Mouse (Mus musculus): ENCODE measurements around the gene Lenep.
"Not testable (repeated sequence)": the region's sequence is repeated elsewhere in the genome, so short reads cannot be mapped to it uniquely, and the experiment has no call there.

The Lenep gene

DNA sequence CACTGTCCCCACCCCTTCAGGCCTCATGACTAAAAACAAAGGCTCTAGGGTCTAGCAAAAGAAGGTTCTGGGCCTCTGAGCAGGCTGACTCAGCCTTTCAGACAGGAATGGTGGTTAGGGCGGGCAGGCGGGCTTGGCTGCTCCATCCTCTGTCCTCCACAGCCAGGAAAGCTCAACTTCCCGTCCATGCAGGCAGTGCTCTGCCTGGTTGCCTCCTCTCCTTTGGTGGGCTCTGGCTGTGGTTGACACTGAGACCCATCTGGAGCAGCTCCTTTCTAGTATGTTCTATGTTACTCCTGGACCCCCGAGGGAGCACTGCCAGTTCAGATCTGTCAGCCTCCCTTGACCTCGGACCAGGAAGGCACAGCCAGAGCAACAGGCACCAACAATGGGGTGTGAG lies at the start of gene Lenep:
Gene Lenep, minus strand, starts transcription at position 101 of the 400 bp plus-strand sequence.
- DNase-seq (ENCODE audit: low read depth) = no peak

DNA sequence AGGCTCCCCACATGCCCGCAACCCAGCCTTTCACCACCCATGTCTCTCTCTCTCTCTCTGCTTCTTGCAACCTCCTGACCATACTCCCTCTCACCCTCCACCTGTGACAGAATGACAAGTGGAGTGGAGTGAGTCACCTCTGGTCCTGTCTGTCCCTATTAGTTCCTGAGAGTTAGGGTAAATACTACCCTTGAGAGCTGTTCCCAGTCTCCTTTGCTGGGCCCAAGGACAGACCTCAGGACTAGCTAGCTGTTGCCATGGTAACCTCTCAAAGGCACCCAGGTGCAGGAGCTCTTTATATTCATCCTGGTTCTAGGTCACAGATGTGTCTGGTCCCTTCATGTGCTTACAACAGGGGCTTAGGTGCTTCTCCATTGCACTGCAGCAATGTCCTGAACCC lies 49.3 kb upstream of the Lenep start:
- DNase-seq (ENCODE audit: low read depth) = no peak

DNA sequence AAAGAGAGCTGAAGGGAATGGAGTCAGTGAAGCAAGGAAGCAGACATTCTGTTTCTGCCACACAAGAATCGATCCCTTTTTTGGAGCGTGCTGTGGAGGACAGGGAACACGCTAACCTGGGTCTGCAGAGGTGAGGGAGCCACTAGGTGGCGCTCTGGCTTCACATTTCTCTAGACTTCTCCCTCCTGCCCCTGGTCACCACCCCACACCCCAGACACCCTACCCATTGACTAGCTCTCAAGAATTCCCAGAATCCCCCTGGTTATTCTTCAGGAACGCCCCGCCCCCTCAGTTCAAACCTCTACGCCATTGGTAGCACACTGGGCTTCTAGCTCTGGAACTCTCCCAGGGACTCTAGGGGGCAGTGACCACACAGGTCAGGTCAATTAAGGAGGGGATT lies 46.9 kb upstream of the Lenep start:
- DNase-seq (ENCODE audit: low read depth) = peak; percentile 86

DNA sequence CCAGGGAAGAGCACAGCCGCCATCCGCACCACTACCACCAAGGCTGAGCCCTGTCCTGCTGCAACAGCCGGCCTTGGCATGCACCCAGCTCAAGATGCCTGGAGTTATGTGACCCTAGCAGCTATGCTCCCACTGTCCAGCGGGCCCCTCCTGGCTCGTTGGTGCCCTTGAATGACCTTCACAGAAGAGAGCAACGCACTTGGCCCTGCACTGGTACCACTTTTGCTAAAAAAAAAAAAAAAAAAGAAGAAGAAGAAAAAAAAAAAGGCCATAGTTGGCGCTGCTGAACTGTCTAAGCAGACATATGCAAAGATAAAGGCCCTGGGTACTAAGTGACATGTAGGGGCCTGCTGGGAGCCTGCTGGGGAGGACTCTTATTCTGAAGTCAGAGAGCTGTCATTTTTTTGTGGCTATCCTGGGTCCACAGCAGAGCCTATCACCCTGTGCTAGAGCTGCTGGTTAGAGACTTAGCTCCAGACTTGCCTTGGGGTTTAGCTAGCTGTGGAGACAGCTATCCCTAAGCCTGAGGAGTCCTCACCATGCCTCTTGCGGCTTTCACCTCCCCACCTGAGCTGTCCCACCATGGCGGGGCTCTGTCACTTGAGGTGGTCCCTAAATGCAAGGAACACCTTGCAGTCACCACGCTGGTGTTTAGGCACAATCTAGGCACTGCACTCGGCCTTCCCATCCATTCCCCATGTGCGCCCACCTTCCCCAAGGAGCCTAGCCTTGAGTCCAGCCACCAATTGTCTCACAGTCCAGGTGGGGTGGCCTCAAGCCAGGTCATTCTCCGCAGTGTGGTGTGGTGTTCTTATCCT lies 46.3 kb upstream of the Lenep start:
- peak; percentile 54 for DNase-seq (ENCODE audit: low read depth)

DNA sequence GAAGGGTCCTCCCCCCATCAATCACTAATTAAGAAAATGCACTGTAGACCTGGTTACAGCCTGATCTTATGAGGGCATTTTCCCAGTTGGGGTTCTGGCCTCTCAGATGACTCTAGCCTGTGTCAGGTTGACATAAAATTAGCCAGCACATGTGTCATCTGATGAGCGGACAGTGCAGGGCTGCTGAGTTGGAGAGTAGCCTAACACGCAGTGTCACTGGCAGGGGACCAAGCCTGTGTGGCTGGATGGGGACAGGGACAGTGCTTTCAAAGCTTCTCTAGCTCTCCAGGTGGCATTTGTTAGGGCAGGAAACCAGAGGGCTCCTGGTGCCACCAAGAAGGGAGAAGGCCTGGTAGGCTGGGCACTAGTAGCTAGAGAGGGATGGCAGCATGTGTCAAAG lies 38.1 kb upstream of the Lenep start:
- no peak for DNase-seq (ENCODE audit: low read depth)

DNA sequence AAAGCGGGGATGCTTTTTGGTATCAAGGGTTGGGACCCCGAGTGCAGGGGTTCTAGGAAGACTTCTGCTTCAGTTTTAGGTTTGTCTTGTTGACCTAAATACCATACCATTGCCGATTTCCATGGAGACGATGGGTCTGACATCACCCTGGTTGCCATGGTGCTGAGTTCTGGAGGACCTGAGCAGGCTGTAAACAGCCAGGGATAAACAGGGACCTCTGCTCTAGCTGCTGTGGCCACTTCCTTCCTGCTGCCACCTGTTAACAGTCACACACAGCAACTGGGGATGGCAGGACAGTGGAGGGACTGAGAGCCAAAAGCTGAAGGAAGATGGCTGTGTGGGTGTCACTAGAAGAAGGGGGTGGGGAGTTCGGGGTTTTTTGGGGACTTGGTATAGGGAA lies 34.7 kb upstream of the Lenep start:
- peak; percentile 79 for DNase-seq (ENCODE audit: low read depth)

DNA sequence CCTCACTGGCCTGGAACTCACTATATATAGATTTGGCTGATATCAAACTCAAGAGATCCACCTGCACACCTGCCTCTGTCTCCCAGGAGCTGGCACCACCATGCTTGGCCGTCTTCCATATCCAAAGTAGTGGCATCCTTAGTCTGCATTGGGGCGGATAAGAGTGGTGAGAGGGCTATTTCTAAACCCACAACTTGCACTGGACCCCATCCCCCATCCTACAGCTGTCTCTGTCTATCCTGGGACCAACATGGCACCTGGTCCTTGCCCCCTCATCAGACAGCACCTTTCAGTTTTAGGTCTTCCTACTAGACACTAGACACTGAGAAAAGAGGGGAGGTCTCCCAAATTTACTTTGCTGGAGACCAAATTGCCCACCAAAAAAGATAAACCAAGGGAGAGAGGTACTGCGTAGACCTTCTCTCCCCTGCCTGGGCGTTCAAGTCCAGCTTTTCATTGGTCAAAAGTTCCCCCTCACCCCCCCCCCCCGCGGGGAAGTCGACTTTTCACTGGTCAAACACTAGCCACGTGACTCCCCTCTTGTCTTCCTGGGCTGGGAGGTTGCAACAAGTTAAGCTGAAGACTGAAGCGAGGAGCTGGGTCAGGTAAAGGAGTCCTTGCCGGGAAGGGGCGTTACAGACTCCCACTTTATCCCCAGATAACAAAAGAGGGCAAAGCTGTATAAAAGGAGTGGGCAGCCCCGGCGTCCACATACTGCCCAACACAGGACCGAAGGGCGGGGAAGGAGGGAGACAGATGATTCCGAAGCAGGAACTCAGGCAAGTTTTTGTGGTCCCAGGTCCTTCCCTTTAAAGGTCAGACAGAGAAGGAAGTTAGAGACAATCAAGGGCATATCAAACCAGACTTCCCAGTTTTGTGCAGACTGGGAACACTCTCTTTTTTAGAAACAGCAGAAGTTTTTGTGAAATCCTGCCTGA lies 33.9 kb upstream of the Lenep start, which contains the start of gene Pbxip1:
Gene Pbxip1, plus strand, starts transcription at position 531 of the 938 bp plus-strand sequence.
- peak; percentile 84 for DNase-seq (ENCODE audit: low read depth)

DNA sequence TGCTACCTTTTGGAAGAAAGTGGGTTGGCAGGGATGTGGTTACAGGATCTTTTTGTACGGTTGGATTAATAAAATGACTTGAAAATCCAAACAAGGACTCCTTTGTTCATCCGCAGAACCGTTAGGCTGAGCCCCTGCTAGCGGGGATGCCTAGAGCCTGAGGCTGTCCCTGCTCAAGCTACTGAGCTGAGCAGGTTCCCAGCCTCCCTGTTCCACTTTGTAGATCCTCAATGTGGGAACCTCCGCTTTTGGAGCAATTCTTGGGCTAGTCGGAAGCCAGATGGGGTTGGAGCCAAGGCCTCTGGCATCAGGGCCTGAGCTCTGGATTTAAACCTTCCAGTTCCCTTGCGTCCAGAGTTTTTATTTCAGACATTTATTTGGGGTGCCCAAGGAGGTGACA lies 32.4 kb upstream of the Lenep start:
- no peak for DNase-seq (ENCODE audit: low read depth)

DNA sequence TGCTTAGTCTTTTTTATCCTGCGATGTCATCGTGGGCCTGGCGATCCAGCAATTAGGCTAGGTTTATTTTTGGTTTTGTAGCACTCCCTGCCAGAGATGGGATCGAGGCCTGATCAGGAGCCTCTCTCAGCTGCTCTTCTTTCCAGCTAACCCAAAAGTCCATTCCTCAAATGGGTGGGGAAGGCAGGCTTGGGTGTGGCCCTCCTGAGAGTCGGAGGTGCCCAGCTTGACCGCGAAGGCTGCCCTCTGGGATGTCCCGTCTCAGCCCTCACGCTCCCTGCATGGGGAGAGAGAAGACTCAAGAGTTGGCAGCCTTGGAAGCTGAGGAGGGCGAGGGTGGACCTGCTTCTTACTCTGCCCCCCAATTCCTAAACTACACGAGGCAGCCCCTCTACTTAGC lies 31.9 kb upstream of the Lenep start:
- DNase-seq (ENCODE audit: low read depth) = no peak

DNA sequence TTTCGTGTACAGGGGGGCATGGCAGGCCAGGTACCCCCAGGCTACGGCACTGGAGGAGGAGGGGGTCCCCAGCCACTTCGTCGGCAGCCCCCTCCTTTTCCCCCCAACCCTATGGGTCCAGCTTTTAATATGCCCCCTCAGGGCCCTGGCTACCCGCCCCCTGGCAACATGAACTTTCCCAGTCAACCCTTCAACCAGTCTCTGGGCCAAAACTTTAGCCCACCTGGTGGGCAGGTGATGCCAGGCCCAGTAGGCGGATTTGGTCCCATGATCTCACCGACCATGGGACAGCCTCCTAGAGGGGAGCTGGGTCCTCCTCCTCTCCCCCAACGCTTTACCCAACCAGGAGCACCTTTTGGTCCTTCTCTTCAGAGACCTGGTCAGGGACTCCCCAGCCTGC lies 30.0 kb upstream of the Lenep start:
- no peak for DNase-seq (ENCODE audit: low read depth)

DNA sequence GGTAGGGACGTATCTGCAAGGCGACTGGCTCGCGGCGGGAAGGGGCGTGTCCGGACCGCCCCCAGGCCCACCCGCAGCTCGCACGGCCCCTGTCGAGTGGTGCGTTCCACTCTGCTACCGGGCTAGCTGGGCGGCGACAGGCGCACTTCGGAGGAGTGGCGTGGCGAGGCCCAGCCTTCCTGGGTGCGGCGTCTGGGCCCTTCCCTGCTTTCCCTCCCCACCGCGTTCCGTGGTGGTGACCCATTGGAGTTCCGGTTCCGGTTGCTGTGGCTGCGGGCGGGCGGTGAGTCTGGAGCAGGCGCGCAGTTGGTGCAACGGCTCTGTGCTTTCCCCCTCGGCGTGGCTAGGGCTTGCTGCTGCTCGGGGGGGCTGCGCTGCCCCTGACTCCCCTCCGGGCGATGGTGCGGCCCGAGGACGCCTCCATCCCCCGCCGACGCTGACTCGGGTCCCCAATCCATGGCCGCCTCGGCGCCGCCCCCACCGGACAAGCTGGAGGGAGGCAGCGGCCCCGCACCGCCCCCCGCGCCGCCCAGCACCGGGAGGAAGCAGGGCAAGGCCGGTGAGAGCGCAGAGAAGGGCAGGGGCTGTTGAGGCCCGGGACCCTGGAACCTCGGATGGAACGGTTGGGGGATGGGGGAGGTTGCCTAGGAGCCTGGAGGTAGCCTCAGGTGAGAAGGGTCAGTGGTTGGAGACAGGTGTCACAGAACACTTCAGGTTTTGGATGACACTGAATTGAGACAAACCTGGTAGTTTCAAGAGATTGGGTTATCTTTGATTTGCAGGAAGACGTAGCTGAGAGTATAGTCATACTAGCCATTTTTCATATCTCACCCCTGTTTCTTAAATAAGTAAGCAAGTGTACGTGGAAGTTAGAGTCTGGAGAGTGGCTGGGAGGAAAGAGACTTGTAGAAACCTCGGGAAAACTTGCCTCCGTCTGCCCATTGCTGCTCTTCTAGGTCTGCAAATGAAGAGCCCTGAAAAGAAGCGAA lies 27.9 kb upstream of the Lenep start, which contains the start of gene Pygo2:
Gene Pygo2, plus strand, starts transcription at position 44 of the 989 bp plus-strand sequence.
- peak; percentile 94 for DNase-seq (ENCODE audit: low read depth)

DNA sequence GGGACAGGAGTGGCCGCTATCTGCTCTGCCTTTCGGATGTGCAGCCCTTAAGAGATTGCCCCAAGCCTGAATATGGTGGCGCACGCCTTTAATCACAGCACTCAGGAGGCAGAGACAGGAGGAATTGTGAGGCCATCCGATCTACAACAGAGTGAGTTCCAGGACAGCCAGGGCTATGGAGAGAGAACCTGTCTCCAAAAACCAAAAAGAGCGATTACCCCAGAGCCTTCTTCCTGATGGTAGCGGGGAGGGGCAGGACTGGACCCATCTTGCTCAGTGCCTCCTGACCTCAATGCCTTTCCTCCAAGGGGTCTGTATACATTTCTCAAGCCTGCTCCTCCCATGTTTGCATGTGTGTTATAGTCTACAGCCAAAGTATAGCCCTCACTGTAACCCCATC lies 26.4 kb upstream of the Lenep start:
- not testable (repeated sequence) for DNase-seq (ENCODE audit: low read depth)

DNA sequence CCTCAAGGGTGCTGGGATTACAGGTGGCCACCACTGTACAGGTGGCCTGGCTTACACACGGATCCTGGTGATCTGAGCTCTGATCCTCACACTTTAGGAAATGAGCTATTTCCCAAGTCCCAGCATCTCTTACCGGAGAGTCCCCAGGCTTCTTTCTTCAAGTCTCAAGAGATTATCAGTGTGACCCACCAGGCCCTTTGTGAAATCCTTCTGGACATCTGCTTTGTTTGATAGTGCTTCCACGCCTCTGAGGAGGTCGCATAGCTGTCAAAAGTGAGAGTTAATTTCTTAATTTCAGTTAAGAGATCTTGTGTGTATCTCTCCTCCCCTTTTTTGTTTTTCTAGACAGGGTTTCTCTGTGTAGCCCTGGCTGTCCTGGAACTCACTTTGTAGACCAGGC lies 23.3 kb upstream of the Lenep start:
- no peak for DNase-seq (ENCODE audit: low read depth)

DNA sequence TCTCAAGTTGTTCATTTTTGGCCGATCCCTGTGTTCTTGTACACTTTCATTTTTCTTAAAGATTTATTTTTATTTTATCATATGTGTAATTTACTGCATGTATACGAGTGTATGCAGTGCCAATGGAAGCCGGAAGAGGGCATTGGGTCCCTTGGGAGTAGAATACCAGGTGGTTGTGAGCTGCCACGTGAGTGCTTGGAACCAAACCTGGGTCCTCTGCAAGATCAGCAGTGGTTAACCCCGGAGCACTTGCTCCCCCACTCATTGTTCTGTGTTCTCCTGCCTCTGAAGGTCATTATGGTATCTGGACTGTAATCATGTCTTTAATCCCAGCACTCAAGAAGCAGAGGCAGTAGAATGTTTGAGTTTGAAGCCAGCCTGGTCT lies 22.5 kb upstream of the Lenep start:
- no peak for DNase-seq (ENCODE audit: low read depth)

DNA sequence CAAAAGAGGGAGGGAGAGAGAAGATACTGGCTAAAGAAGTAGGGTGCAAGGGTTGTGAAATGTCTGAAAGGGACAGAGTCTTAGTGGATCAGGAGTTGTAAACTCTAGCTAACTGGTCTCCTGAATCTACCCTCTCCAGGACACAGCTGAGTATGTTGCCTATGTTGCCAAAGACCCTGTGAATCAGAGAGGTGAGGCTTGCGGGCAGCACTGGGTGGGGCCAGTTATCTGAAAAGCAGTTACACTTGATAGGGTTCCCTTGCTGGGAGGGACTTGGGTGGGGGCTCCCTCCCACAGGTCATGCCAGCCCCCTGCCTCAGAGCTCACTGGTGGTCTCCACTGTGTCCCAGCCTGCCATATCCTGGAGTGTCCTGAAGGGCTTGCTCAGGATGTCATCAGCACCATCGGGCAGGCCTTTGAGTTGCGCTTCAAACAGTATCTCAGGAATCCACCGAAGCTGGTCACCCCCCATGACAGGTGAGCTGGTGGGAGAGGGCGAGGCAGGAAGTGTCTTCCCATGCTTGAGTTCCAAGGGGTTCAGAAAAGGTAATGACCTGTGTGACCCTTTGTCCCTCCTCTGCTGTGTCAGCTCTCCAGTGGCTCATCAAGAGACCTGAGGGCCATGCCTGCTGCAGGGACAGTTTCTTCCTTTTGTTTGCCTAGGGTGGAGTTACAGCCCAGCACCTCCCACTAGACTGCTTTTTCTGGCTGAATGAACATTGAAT lies 22.0 kb upstream of the Lenep start:
- no peak for DNase-seq (ENCODE audit: low read depth)

DNA sequence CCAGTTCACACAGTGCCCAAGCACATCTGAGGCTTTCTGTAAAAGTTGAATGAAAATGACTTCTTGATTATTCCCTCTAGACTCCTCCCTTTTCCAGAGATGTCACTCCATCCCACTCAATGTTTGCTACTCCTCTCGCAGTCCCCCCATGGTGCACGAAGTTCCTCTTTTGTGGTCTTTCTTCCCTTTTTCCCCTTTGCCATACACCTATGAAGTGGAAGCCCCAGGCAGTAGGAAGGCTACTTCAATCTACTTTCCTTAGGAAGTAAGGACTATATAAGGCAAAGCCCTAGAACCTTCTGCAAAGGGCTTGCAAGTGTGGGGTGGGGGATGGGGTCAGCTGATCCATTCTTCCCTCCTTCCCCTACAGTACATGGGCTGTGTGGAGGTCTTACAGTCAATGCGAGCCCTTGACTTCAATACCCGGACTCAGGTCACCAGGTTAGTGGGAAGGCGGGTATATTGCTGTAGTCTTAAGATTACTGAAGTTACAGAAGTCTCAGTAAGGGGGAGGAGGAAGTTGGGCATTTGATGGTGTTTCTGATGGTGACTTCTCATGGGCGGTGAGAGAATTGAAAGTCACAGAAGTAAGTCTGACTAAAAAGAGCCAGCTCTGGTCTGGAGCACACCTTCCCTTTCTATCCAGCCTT lies 20.1 kb upstream of the Lenep start:
- no peak for DNase-seq (ENCODE audit: low read depth)

DNA sequence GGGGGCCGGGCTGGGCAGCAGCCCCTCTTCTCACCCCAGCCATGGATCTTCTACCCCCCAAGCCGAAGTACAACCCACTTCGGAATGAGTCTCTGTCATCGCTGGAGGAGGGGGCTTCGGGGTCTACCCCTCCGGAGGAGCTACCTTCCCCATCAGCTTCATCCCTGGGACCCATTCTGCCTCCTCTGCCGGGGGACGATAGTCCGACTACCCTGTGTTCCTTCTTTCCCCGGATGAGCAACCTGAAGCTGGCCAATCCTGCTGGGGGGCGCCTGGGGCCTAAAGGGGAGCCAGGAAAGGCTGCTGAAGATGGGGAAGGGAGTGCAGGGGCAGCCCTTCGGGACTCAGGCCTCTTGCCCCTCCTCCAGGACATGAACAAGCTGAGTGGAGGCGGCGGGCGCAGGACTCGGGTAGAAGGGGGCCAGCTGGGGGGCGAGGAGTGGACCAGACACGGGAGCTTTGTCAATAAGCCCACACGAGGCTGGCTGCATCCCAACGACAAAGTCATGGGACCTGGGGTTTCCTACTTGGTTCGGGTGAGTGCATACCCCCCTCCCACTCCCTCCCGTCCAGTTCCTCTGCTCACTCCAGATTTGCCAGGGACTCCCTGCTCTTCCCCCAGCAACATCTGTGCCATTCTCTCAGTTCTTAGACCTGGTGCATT lies 19.3 kb upstream of the Lenep start:
- no peak for DNase-seq (ENCODE audit: low read depth)

DNA sequence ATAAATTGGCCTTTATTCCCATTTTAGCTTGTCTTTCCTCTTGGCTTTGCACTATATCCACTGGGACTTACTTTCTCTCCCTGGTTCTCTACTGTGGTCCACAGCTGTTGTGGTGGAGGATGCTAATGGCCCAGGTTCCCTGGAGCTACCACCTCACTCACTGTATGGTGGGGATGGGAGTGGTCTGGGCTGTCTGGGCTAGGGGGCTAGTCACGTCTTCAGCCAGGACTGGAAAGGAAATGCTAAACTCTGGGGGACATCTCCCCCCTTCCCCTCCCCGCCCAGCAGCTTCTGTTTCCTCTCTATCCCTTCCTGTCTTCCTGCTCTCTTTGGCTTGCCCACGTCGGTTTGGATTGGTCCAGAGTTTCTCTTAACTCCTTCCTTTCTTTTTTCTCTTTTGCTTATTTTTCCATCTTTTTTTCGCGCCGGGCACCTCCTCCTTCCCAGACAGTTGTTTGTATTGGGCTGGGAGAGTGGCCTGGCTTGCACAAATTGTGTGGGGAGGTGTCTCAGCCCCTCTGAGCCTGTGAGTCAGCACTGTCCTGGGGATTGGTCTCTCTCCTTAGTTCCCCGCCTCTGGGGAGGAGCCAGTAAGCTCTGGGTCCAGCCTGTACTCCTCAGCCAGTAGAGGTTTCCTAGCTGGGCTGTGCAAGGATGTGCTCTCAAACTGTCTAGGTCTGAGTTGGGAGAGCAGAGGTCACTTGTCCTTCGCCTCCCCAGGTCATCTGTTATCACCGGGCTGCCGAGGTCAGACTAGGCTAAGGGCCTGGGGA lies 18.6 kb upstream of the Lenep start:
- DNase-seq (ENCODE audit: low read depth) = no peak

DNA sequence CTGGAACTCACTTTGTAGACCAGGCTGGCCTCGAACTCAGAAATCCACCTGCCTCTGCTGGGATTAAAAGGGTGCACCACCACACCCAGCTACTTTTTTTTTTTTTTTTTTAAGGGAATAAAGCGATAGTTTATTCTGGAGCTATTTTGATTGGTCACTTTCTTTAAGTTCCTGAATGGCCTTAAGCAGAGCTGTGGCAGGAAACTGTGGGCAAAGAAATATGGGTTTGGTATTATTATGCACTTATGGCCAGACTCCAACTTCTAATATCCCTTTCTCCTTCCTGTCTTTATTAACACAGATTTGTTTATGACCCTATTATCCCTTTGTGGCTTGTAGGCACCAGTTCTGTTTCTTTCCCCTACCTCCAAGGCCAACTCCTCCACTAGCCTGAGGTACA lies 17.8 kb upstream of the Lenep start:
- no peak for DNase-seq (ENCODE audit: low read depth)

Data from naive thymus-derived CD4-positive, alpha-beta T cell, adult 2 months (primary cell).